23 mouse cellular contexts compared by ENCODE assay signal in the genomic region with DNA sequence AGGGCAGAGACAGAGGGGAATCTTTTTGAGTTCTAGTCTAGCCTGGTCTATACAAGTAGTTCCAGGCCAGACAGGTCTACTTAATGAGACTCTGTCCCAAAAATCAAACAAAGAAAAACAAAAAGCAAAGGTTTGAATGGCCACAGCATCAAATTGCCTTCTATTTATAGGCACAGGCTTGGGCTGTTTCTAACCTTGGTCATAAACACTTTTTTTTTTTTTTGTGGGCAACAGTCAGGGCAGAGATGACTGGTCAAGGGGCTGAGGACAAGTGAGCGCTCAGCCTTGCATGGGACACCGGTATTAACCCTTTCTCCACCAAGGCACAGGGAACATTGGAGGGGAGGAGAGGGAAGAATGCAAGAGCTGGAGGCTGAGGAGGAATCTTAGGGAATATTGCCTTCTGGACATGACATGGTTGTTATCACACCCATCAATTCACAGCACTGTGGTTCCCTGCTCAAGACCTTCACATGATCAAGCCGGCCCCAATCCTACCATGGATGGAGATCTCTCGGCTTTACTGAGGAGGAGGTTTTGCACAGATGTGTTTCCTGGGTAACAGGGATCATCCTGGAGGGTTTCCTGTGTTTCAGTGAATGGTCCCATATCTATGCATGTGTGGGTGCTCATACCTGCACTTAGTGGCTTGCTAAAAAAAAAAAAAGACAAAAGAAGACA.
"Had no signal": no experiment of that assay in that cellular context is flagged by ENCODE, and none has a peak within 500 bp of the region (broad histone marks: within the 10 kb centered on the region; RNA-seq: fewer than 3 reads in every experiment).

No protein-coding gene starts in this region.

- H3K4me1 ChIP-seq: intestine, embryonic 15.5 days; liver, embryonic 13.5 days; liver, embryonic 15.5 days had no signal

- ATAC-seq: hindbrain, embryonic 16.5 days; inflammation-experienced regulatory T-cells, adult 6 months; intestine, embryonic 15.5 days; intestine, postnatal 0 days had no signal

- H3K4me2 ChIP-seq: heart, embryonic 11.5 days; hindbrain, embryonic 12.5 days; hindbrain, embryonic 14.5 days; intestine, embryonic 15.5 days; liver, embryonic 11.5 days; liver, embryonic 13.5 days; liver, embryonic 15.5 days had no signal

- H3K27me3 ChIP-seq: hindbrain, embryonic 12.5 days; intestine, embryonic 15.5 days had no signal

- DNase-seq: gastrocnemius, postnatal 14 days; gastrocnemius, postnatal 36 days; heart, postnatal 10 days; heart, postnatal 4 days; kidney, adult 18-20 months; kidney, adult 8-10 months; kidney, postnatal 10 days; kidney, postnatal 25 days; kidney, postnatal 4 days; liver; liver, embryonic 13.5 days had no signal

- H3K9ac ChIP-seq: hindbrain, embryonic 12.5 days; hindbrain, embryonic 14.5 days; intestine, embryonic 15.5 days; liver, embryonic 13.5 days; liver, embryonic 15.5 days had no signal

- H3K9me3 ChIP-seq: hindbrain, embryonic 10.5 days; hindbrain, embryonic 12.5 days; intestine, embryonic 15.5 days; liver, embryonic 13.5 days; liver, embryonic 15.5 days had no signal

- H3K27ac ChIP-seq: hindbrain, embryonic 10.5 days; hindbrain, embryonic 12.5 days; hindbrain, embryonic 14.5 days; intestine, embryonic 15.5 days; layer of hippocampus, adult 2 months; left cerebral cortex, adult 2 months; liver, embryonic 13.5 days; liver, embryonic 15.5 days had no signal

- H3K36me3 ChIP-seq: hindbrain, embryonic 10.5 days; hindbrain, embryonic 12.5 days; intestine, embryonic 15.5 days; liver, embryonic 13.5 days; liver, embryonic 15.5 days had no signal

- H3K4me3 ChIP-seq: hindbrain, embryonic 10.5 days; hindbrain, embryonic 12.5 days; intestine, embryonic 15.5 days; layer of hippocampus, adult 2 months; left cerebral cortex, adult 2 months; liver, embryonic 13.5 days; liver, embryonic 15.5 days had no signal
